Mouse (Mus musculus): ENCODE data around the gene Cpne4. TPM values are rescaled to one million over a fixed set of nuclear protein-coding genes. Genes with fewer than 3 reads are reported as not detected.

Cpne4 gene
- polyA plus RNA-seq, 1 experiment from 2014 or later: 0.05 TPM

GRCm38 (mm10) chr9:105080246-105080645 is 533.2 kb downstream of the Cpne4 start:
- Histone ChIP-seq H3K4me2 (no peak overlapping the region), H3K9ac (no peak overlapping the region), H3K4me3 (no peak overlapping the region), H3K9me3 (replicated peaks) (0 out of 2 replicates have a peak, but pooled peaks cover 3% of the 10 kb centered on the region), H3K27ac (ENCODE audit: poor library complexity, severe bottlenecking) (no peak overlapping the region), H3K36me3 (peaks cover 23% of the 10 kb centered on the region), H3K27me3 (replicated peaks) (no peaks in the 10 kb centered on the region), H3K4me1 (replicated peaks) (no peaks in the 10 kb centered on the region)
- ATAC-seq (ENCODE audit: insufficient number of reproducible peaks, low FRiP score): no peak
- 81% methylated on average over 3 of the region's 3 CpGs for WGBS

Small RNA genes within 50 kb of the gene (microRNA-seq; reads per million reads assigned to microRNA genes)
- gene Gm23391: not detected

Other genes starting within 250 kb of the Cpne4 start
- gene Acpp, start 209.5 kb upstream of the Cpne4 start, polyA plus RNA-seq (2016; fragmentation: Nextera tagmentation; extraction: Ambion mirVana): 0.15 TPM in 1 of 2 replicates, not detected in the other